Mouse (Mus musculus) neural tube, embryonic 13.5 days (tissue): ENCODE data around the gene Ociad2. TPM values are rescaled to one million over a fixed set of nuclear protein-coding genes. Genes with fewer than 3 reads are reported as not detected.

Source experiments
- ATAC-seq: fragments of 200-750 bp; cut with Nextera tagmentation; 2 replicates; pipeline ENCODE4 v1.8.0; 2017; ENCODE audit warnings: low read depth, mild to moderate bottlenecking, moderate TSS enrichment, moderate library complexity
- H3K27ac ChIP-seq: fragments of 300-500 bp; sonication (generic); replicated peaks from 2 replicates; pipeline ENCODE4 v1.5.1; 2015; ENCODE audit warnings: moderate library complexity, mild to moderate bottlenecking, inconsistent platforms
- H3K27me3 ChIP-seq: fragments of 300-500 bp; sonication (generic); 2 replicates; pipeline ENCODE4 v1.6.1; 2015; ENCODE audit warnings: mild to moderate bottlenecking, inconsistent platforms
- H3K36me3 ChIP-seq: fragments of 300-500 bp; sonication (generic); 2 replicates; pipeline ENCODE4 v1.6.1; 2015; ENCODE audit warnings: mild to moderate bottlenecking, inconsistent platforms
- H3K4me1 ChIP-seq: fragments of 300-500 bp; sonication (generic); replicated peaks from 2 replicates; pipeline ENCODE4 v1.6.1; 2015; ENCODE audit warnings: inconsistent platforms
- H3K4me2 ChIP-seq: fragments of 300-500 bp; sonication (generic); 2 replicates; pipeline ENCODE4 v1.6.1; 2015; ENCODE audit warnings: inconsistent platforms, mild to moderate bottlenecking, moderate library complexity
- H3K4me3 ChIP-seq: fragments of 300-500 bp; sonication (generic); 2 replicates; pipeline ENCODE4 v1.5.1; 2015; ENCODE audit warnings: mild to moderate bottlenecking, inconsistent platforms
- H3K9ac ChIP-seq: fragments of 300-500 bp; sonication (generic); 2 replicates; pipeline ENCODE4 v1.6.1; 2015; ENCODE audit warnings: moderate library complexity, mild to moderate bottlenecking, inconsistent platforms
- H3K9me3 ChIP-seq: fragments of 300-500 bp; sonication (generic); 2 replicates; pipeline ENCODE4 v1.6.1; 2016; ENCODE audit warnings: inconsistent platforms
- WGBS: fragments of 180-500 bp; shearing (Covaris S2); methylation state at CpG from one replicate; pipeline ENCODE4 v1.1.7; 2015; 5-methylcytosine and 5-hydroxymethylcytosine counted together
- polyA plus RNA-seq: library from polyadenylated mRNA; unstranded; fragments of >200 nt; fragmentation: Nextera tagmentation; extraction: Ambion mirVana; gene quantifications from 2 replicates; pipeline ENCODE4 v1.2.1, GENCODE M21; 2015

The Ociad2 gene
- 19.1 and 21.9 TPM in 2 replicates for polyA plus RNA-seq

GRCm38 (mm10) chr5:73340723-73341235 lies at the start of gene Ociad2:
Gene Ociad2, minus strand, starts transcription at chr5:73341028.
- no peak for ATAC-seq
- WGBS, result 82% methylated on average over 8 of the region's 8 CpGs
- H3K9ac ChIP-seq, result no peak within 1 kb of the TSS
- no peaks in the 10 kb centered on the region for H3K9me3 ChIP-seq
- H3K4me2 ChIP-seq, result no peak within 1 kb of the TSS
- H3K36me3 ChIP-seq, result no peaks in the 10 kb centered on the region
- H3K27me3 ChIP-seq, result 0 out of 2 replicates have a peak, but pooled peaks cover 3% of the 10 kb centered on the region
- H3K27ac ChIP-seq, result no peak within 1 kb of the TSS
- H3K4me1 ChIP-seq, result peaks cover 13% of the 10 kb centered on the region
- H3K4me3 ChIP-seq, result no peak within 1 kb of the TSS

GRCm38 (mm10) chr5:73383647-73383970 lies 42.8 kb upstream of the Ociad2 start:
- Histone ChIP-seq H3K4me3 (no peak overlapping the region), H3K27me3 (peaks cover 14% of the 10 kb centered on the region), H3K4me1 (no peaks in the 10 kb centered on the region), H3K9ac (no peak overlapping the region), H3K4me2 (no peak overlapping the region), H3K9me3 (no peaks in the 10 kb centered on the region), H3K27ac (no peak overlapping the region), H3K36me3 (no peaks in the 10 kb centered on the region)
- peak; percentile 62 for ATAC-seq
- WGBS, result 20% methylated on average over 4 of the region's 4 CpGs

GRCm38 (mm10) chr5:73382737-73383646 lies 42.2 kb upstream of the Ociad2 start:
- ATAC-seq, result 0 out of 2 replicates have a peak, but pooled peaks have one; percentile 20
- no peak overlapping the region for H3K9ac ChIP-seq
- H3K27me3 ChIP-seq, result peaks cover 14% of the 10 kb centered on the region
- WGBS, result 31% methylated on average over 3 of the region's 3 CpGs
- H3K9me3 ChIP-seq, result no peaks in the 10 kb centered on the region
- H3K36me3 ChIP-seq, result no peaks in the 10 kb centered on the region
- no peak overlapping the region for H3K4me2 ChIP-seq
- no peaks in the 10 kb centered on the region for H3K4me1 ChIP-seq
- no peak overlapping the region for H3K4me3 ChIP-seq
- no peak overlapping the region for H3K27ac ChIP-seq

GRCm38 (mm10) chr5:73381976-73382540 lies 41.2 kb upstream of the Ociad2 start:
- Histone ChIP-seq H3K9me3 (no peaks in the 10 kb centered on the region), H3K27ac (no peak overlapping the region), H3K27me3 (peaks cover 14% of the 10 kb centered on the region), H3K9ac (no peak overlapping the region), H3K4me1 (no peaks in the 10 kb centered on the region), H3K4me3 (no peak overlapping the region), H3K36me3 (no peaks in the 10 kb centered on the region), H3K4me2 (no peak overlapping the region)
- 87% methylated on average over 9 of the region's 9 CpGs for WGBS
- no peak for ATAC-seq

- Histone ChIP-seq H3K9ac (no peak overlapping the region), H3K4me2 (no peak overlapping the region), H3K27ac (no peak overlapping the region), H3K4me3 (no peak overlapping the region), H3K27me3 (peaks cover 14% of the 10 kb centered on the region), H3K36me3 (no peaks in the 10 kb centered on the region), H3K9me3 (no peaks in the 10 kb centered on the region), H3K4me1 (no peaks in the 10 kb centered on the region)
- no peak for ATAC-seq
- WGBS, result 79% methylated on average over 7 of the region's 7 CpGs
These were observed 40.7 kb upstream of the Ociad2 start for GRCm38 (mm10) chr5:73381510-73381909.

GRCm38 (mm10) chr5:73380829-73381228 lies 40.0 kb upstream of the Ociad2 start:
- Histone ChIP-seq H3K4me3 (no peak overlapping the region), H3K4me2 (no peak overlapping the region), H3K4me1 (no peaks in the 10 kb centered on the region), H3K27ac (no peak overlapping the region), H3K36me3 (no peaks in the 10 kb centered on the region), H3K9me3 (no peaks in the 10 kb centered on the region), H3K9ac (no peak overlapping the region), H3K27me3 (peaks cover 14% of the 10 kb centered on the region)
- no peak for ATAC-seq
- 52% methylated on average over 8 of the region's 8 CpGs for WGBS

GRCm38 (mm10) chr5:73379908-73380307 lies 39.1 kb upstream of the Ociad2 start:
- 35% methylated on average over 3 of the region's 3 CpGs for WGBS

GRCm38 (mm10) chr5:73376491-73376890 lies 35.7 kb upstream of the Ociad2 start:
- Histone ChIP-seq H3K27me3 (peaks cover 14% of the 10 kb centered on the region), H3K9me3 (no peaks in the 10 kb centered on the region), H3K4me2 (no peak overlapping the region), H3K9ac (no peak overlapping the region), H3K4me3 (no peak overlapping the region), H3K4me1 (no peaks in the 10 kb centered on the region), H3K36me3 (no peaks in the 10 kb centered on the region), H3K27ac (no peak overlapping the region)
- 92% methylated on average over 7 of the region's 7 CpGs for WGBS
- ATAC-seq, result no peak

More at GRCm38 (mm10) chr5:73379908-73380307, 39.1 kb upstream of the Ociad2 start:
- Histone ChIP-seq H3K4me3 (no peak overlapping the region), H3K4me1 (no peaks in the 10 kb centered on the region), H3K27ac (no peak overlapping the region), H3K9ac (no peak overlapping the region), H3K36me3 (no peaks in the 10 kb centered on the region), H3K27me3 (peaks cover 14% of the 10 kb centered on the region), H3K4me2 (no peak overlapping the region), H3K9me3 (no peaks in the 10 kb centered on the region)
- peak; percentile 85 for ATAC-seq

- WGBS, result 55% methylated on average over 9 of the region's 9 CpGs
These were observed 35.2 kb upstream of the Ociad2 start for GRCm38 (mm10) chr5:73376041-73376440.

GRCm38 (mm10) chr5:73373184-73373583 lies 32.4 kb upstream of the Ociad2 start:
- ATAC-seq, result no peak
- Histone ChIP-seq H3K9me3 (no peaks in the 10 kb centered on the region), H3K27ac (no peak overlapping the region), H3K9ac (no peak overlapping the region), H3K4me3 (no peak overlapping the region), H3K4me2 (no peak overlapping the region), H3K4me1 (no peaks in the 10 kb centered on the region), H3K36me3 (no peaks in the 10 kb centered on the region), H3K27me3 (no peaks in the 10 kb centered on the region)
- 66% methylated on average over 3 of the region's 3 CpGs for WGBS

More at GRCm38 (mm10) chr5:73376041-73376440, 35.2 kb upstream of the Ociad2 start:
- Histone ChIP-seq H3K9me3 (no peaks in the 10 kb centered on the region), H3K27ac (no peak overlapping the region), H3K4me3 (no peak overlapping the region), H3K36me3 (no peaks in the 10 kb centered on the region), H3K4me1 (no peaks in the 10 kb centered on the region), H3K9ac (no peak overlapping the region), H3K4me2 (no peak overlapping the region), H3K27me3 (peaks cover 9% of the 10 kb centered on the region)
- no peak for ATAC-seq

- Histone ChIP-seq H3K9me3 (no peaks in the 10 kb centered on the region), H3K27ac (no peak overlapping the region), H3K27me3 (no peaks in the 10 kb centered on the region), H3K36me3 (no peaks in the 10 kb centered on the region), H3K4me2 (no peak overlapping the region), H3K4me3 (no peak overlapping the region), H3K9ac (no peak overlapping the region), H3K4me1 (no peaks in the 10 kb centered on the region)
- 85% methylated on average over 5 of the region's 5 CpGs for WGBS
- no peak for ATAC-seq
These were observed 31.8 kb upstream of the Ociad2 start for GRCm38 (mm10) chr5:73372601-73373000.

- H3K4me1 ChIP-seq, result no peaks in the 10 kb centered on the region
- no peak overlapping the region for H3K4me2 ChIP-seq
- no peak overlapping the region for H3K9ac ChIP-seq
- no peak overlapping the region for H3K4me3 ChIP-seq
- H3K9me3 ChIP-seq, result no peaks in the 10 kb centered on the region
- 42% methylated on average over 3 of the region's 3 CpGs for WGBS
- H3K36me3 ChIP-seq, result no peaks in the 10 kb centered on the region
- no peaks in the 10 kb centered on the region for H3K27me3 ChIP-seq
- no peak overlapping the region for H3K27ac ChIP-seq
- no peak for ATAC-seq
These were observed 28.9 kb upstream of the Ociad2 start for GRCm38 (mm10) chr5:73369731-73370130.
